Mouse (Mus musculus) bone marrow macrophage, adult 2 months (primary cell): ENCODE measurements around the gene Cpa1.

Experiments
- CTCF ChIP-seq: IDR thresholded peaks from 2 replicates; pipeline ENCODE4 v1.5.1; 2012; ENCODE audit warnings: low read depth, mild to moderate bottlenecking, low read length, moderate library complexity
- POLR2A ChIP-seq: IDR thresholded peaks from 2 replicates; pipeline ENCODE4 v1.6.1; 2012; ENCODE audit warnings: mild to moderate bottlenecking, low read depth, low read length, borderline replicate concordance

DNA sequence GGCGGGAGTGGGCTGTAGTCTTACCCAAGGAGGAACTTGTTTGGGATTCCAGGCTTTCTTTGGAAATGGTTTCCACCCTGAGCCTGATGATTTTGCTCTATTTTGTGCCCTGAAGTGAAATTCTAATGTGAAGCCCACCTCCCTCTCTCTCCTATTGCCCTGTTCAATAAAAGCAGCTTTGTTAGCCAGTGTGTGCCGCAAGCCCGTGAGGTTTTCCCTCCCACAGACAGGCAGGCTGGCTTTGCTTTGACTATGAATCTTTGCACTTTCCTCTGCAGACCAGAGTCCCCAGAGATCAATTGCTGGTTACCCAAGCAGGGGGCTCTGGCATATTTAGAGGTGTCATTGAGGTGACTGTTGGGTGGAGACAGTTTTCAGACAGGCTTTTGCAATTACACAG, 5.4 kb downstream of the Cpa1 start:
- TF ChIP-seq CTCF (no peak), POLR2A (no peak)
